Mouse (Mus musculus) liver, adult 2 months (tissue): ENCODE data around the gene Btg2.

Experiments
- CTCF ChIP-seq: fragments of 200-500 bp; IDR thresholded peaks from 2 replicates; pipeline ENCODE4 v1.5.1; 2011; ENCODE audit warnings: low read depth, low read length, control low read depth
- POLR2A ChIP-seq: fragments of 200-500 bp; IDR thresholded peaks from 2 replicates; pipeline ENCODE4 v1.6.1; 2011; ENCODE audit warnings: low read length, control low read depth; ENCODE audit not compliant: insufficient read depth; ENCODE audit errors: extremely low read depth

DNA sequence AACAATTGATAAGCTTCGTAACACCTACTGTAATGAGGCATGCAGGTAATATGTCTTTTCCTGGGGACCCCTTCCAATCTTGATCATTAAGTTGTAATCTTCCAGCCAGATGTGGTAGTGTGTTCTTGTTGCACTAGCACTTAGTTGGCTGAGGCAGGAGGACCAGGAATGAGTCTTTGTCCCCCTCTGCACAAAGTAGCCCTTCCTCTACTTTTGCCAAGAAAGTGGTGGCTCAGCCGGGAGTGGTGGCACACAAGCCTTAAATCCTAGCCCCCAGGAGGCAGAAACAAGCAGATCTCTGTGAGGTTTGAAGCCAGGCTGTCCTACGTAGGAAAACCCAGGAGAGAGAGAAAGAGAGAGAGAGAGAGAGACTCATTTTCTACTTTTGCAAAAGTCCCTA, 17.0 kb downstream of the Btg2 start:
- no peak for TF ChIP-seq POLR2A
- no peak for TF ChIP-seq CTCF
